Mouse (Mus musculus): ENCODE measurements around the gene Rab2b.
"Not testable (repeated sequence)": the region's sequence is repeated elsewhere in the genome, so short reads cannot be mapped to it uniquely, and the experiment has no call there.

The Rab2b gene

GRCm38 (mm10) chr14:52278932-52279746 lies at the start of gene Rab2b, which contains the start of gene Tox4:
TSS of gene Rab2b (minus strand) at chr14:52279545.
TSS of gene Tox4 (plus strand) at chr14:52279146.
- peak; percentile 100 for DNase-seq

GRCm38 (mm10) chr14:52327910-52328812 lies 48.8 kb upstream of the Rab2b start, which contains the start of gene Sall2:
TSS of gene Sall2 (minus strand) at chr14:52328762.
- DNase-seq: peak; percentile 77

GRCm38 (mm10) chr14:52327375-52327901 lies 48.1 kb upstream of the Rab2b start:
- no peak for DNase-seq

GRCm38 (mm10) chr14:52325890-52326289 lies 46.5 kb upstream of the Rab2b start:
- DNase-seq: peak; percentile 62

GRCm38 (mm10) chr14:52319361-52319760 lies 40.0 kb upstream of the Rab2b start:
- DNase-seq: peak; percentile 18

GRCm38 (mm10) chr14:52316441-52317225 lies 37.3 kb upstream of the Rab2b start:
- peak; percentile 89 for DNase-seq

GRCm38 (mm10) chr14:52315792-52316440 lies 36.6 kb upstream of the Rab2b start:
- peak; percentile 98 for DNase-seq

- peak; percentile 90 for DNase-seq
Measured at GRCm38 (mm10) chr14:52315283-52315780, 36.0 kb upstream of the Rab2b start.

GRCm38 (mm10) chr14:52314808-52315150 lies 35.4 kb upstream of the Rab2b start:
- DNase-seq: no peak

GRCm38 (mm10) chr14:52313931-52314807 lies 34.8 kb upstream of the Rab2b start:
- peak; percentile 94 for DNase-seq

- DNase-seq: no peak
Measured at GRCm38 (mm10) chr14:52310906-52311305, 31.6 kb upstream of the Rab2b start.

GRCm38 (mm10) chr14:52310343-52310742 lies 31.0 kb upstream of the Rab2b start:
- DNase-seq: not testable (repeated sequence)

- no peak for DNase-seq
Measured at GRCm38 (mm10) chr14:52306100-52306499, 26.8 kb upstream of the Rab2b start.

- DNase-seq: peak; percentile 99
Measured at GRCm38 (mm10) chr14:52304644-52305271, 25.4 kb upstream of the Rab2b start, which contains the start of gene Mettl3. TSS of gene Mettl3 (minus strand) at chr14:52305128.

- not testable (repeated sequence) for DNase-seq
Measured at GRCm38 (mm10) chr14:52303517-52303916, 24.2 kb upstream of the Rab2b start.

- DNase-seq: peak; percentile 69
Measured at GRCm38 (mm10) chr14:52295558-52296264, 16.4 kb upstream of the Rab2b start.

GRCm38 (mm10) chr14:52284191-52284590 lies 4.8 kb upstream of the Rab2b start:
- DNase-seq: peak; percentile 31

GRCm38 (mm10) chr14:52283629-52284028 lies 4.3 kb upstream of the Rab2b start:
- DNase-seq: peak; percentile 4

GRCm38 (mm10) chr14:52279747-52280120 lies 389 bp upstream of the Rab2b start:
- DNase-seq: no peak
